Mouse (Mus musculus) embryonic facial prominence, embryonic 14.5 days (tissue): Measurements from ENCODE around the gene Tnr. TPM values are rescaled to one million over a fixed set of nuclear protein-coding genes. Genes with fewer than 3 reads are reported as not detected.

Experiments
- ATAC-seq: fragments of 200-750 bp; cut with Nextera tagmentation; 2 replicates; pipeline ENCODE4 v1.8.0; 2017; ENCODE audit warnings: low read depth, moderate number of reproducible peaks, moderate TSS enrichment
- DNase-seq: peaks from one replicate; pipeline ENCODE4 v3.0.0-alpha.2; 2015; ENCODE audit warnings: low spot score
- H3K27ac ChIP-seq: fragments of 300-500 bp; sonication (generic); replicated peaks from 2 replicates; pipeline ENCODE4 v1.5.1; 2014; ENCODE audit warnings: low read depth, mild to moderate bottlenecking, low read length, moderate library complexity
- H3K27me3 ChIP-seq: fragments of 300-500 bp; sonication (generic); replicated peaks from 2 replicates; pipeline ENCODE4 v1.6.1; 2014; ENCODE audit warnings: low read length; ENCODE audit not compliant: control insufficient read depth, insufficient read depth
- H3K36me3 ChIP-seq: fragments of 300-500 bp; sonication (generic); 2 replicates; pipeline ENCODE4 v1.6.1; 2014; ENCODE audit warnings: low read length, mixed read lengths; ENCODE audit not compliant: control insufficient read depth, insufficient read depth
- H3K4me1 ChIP-seq: fragments of 300-500 bp; sonication (generic); 2 replicates; pipeline ENCODE4 v1.6.1; 2014; ENCODE audit warnings: antibody characterized with exemption, low read length; ENCODE audit not compliant: control insufficient read depth, insufficient read depth
- H3K4me2 ChIP-seq: fragments of 300-500 bp; sonication (generic); 2 replicates; pipeline ENCODE4 v1.6.1; 2014; ENCODE audit warnings: low read depth, mild to moderate bottlenecking, low read length, moderate library complexity, mixed read lengths
- H3K4me3 ChIP-seq: fragments of 300-500 bp; sonication (generic); 2 replicates; pipeline ENCODE4 v1.5.1; 2014; ENCODE audit warnings: low read depth, mild to moderate bottlenecking, low read length
- H3K9ac ChIP-seq: fragments of 300-500 bp; sonication (generic); 2 replicates; pipeline ENCODE4 v1.6.1; 2014; ENCODE audit warnings: low read depth, mild to moderate bottlenecking, low read length, moderate library complexity, mixed read lengths
- H3K9me3 ChIP-seq: fragments of 300-500 bp; sonication (generic); 2 replicates; pipeline ENCODE4 v1.6.1; 2016; ENCODE audit warnings: low read length; ENCODE audit not compliant: control insufficient read depth
- WGBS: fragments of 180-500 bp; shearing (Covaris S2); extraction: QIAGEN DNeasy Blood & Tissue Kit; methylation state at CpG from one replicate; pipeline ENCODE4 v1.1.7; 2014; 5-methylcytosine and 5-hydroxymethylcytosine counted together
- polyA plus RNA-seq: library from polyadenylated mRNA; unstranded; fragments of >200 nt; fragmentation: Nextera tagmentation; extraction: Ambion mirVana; gene quantifications from 2 replicates; pipeline ENCODE4 v1.2.1, GENCODE M21; 2014

Tnr gene
- polyA plus RNA-seq, 1 experiment from 2014 or later = 0.11 TPM

GRCm38 (mm10) chr1:159570831-159571230 lies 47.3 kb downstream of the Tnr start:
- H3K36me3 ChIP-seq = no peaks in the 10 kb centered on the region
- H3K27me3 ChIP-seq = no peaks in the 10 kb centered on the region
- no peaks in the 10 kb centered on the region for H3K9me3 ChIP-seq
- no peaks in the 10 kb centered on the region for H3K4me1 ChIP-seq
- DNase-seq (no peak), ATAC-seq (no peak)
- no peak overlapping the region for H3K27ac ChIP-seq
- no peak overlapping the region for H3K4me3 ChIP-seq
- H3K4me2 ChIP-seq = no peak overlapping the region
- WGBS = 71% methylated on average over 2 of the region's 2 CpGs
- no peak overlapping the region for H3K9ac ChIP-seq

- WGBS = 82% methylated on average over 3 of the region's 3 CpGs
Observed at GRCm38 (mm10) chr1:159571951-159572350, 48.4 kb downstream of the Tnr start.

GRCm38 (mm10) chr1:159573116-159573515 lies 49.5 kb downstream of the Tnr start:
- H3K4me1 ChIP-seq = no peaks in the 10 kb centered on the region
- H3K27me3 ChIP-seq = no peaks in the 10 kb centered on the region
- H3K36me3 ChIP-seq = no peaks in the 10 kb centered on the region
- H3K4me3 ChIP-seq = no peak overlapping the region
- DNase-seq (no peak), ATAC-seq (no peak)
- H3K9me3 ChIP-seq = no peaks in the 10 kb centered on the region
- 80% methylated on average over 2 of the region's 2 CpGs for WGBS
- H3K4me2 ChIP-seq = no peak overlapping the region
- no peak overlapping the region for H3K9ac ChIP-seq
- no peak overlapping the region for H3K27ac ChIP-seq

More at GRCm38 (mm10) chr1:159571951-159572350, 48.4 kb downstream of the Tnr start:
- Histone ChIP-seq H3K9me3 (no peaks in the 10 kb centered on the region), H3K27ac (no peak overlapping the region), H3K4me2 (no peak overlapping the region), H3K4me1 (no peaks in the 10 kb centered on the region), H3K27me3 (no peaks in the 10 kb centered on the region), H3K36me3 (no peaks in the 10 kb centered on the region), H3K4me3 (no peak overlapping the region), H3K9ac (no peak overlapping the region)
- no peak for ATAC-seq
- DNase-seq = no peak

- H3K9me3 ChIP-seq = no peaks in the 10 kb centered on the region
- H3K4me3 ChIP-seq = no peak overlapping the region
- no peaks in the 10 kb centered on the region for H3K36me3 ChIP-seq
- no peak for ATAC-seq
- H3K4me1 ChIP-seq = no peaks in the 10 kb centered on the region
- DNase-seq = no peak
- H3K27ac ChIP-seq = no peak overlapping the region
- H3K9ac ChIP-seq = no peak overlapping the region
- no peak overlapping the region for H3K4me2 ChIP-seq
- WGBS = 78% methylated on average over 5 of the region's 5 CpGs
- no peaks in the 10 kb centered on the region for H3K27me3 ChIP-seq
Observed at GRCm38 (mm10) chr1:159574661-159575060, 51.1 kb downstream of the Tnr start.

GRCm38 (mm10) chr1:159576246-159576645 lies 52.7 kb downstream of the Tnr start:
- WGBS = 66% methylated on average over 2 of the region's 2 CpGs
- Histone ChIP-seq H3K36me3 (no peaks in the 10 kb centered on the region), H3K9ac (no peak overlapping the region), H3K4me2 (no peak overlapping the region), H3K27ac (no peak overlapping the region), H3K4me3 (no peak overlapping the region), H3K9me3 (no peaks in the 10 kb centered on the region), H3K27me3 (no peaks in the 10 kb centered on the region), H3K4me1 (no peaks in the 10 kb centered on the region)
- DNase-seq = no peak
- no peak for ATAC-seq

GRCm38 (mm10) chr1:159578391-159578790 lies 54.8 kb downstream of the Tnr start:
- DNase-seq = no peak
- no peaks in the 10 kb centered on the region for H3K9me3 ChIP-seq
- no peak overlapping the region for H3K4me3 ChIP-seq
- no peak overlapping the region for H3K27ac ChIP-seq
- WGBS = 43% methylated on average over 3 of the region's 3 CpGs
- H3K4me2 ChIP-seq = no peak overlapping the region
- no peak for ATAC-seq
- H3K9ac ChIP-seq = no peak overlapping the region
- no peaks in the 10 kb centered on the region for H3K36me3 ChIP-seq
- H3K4me1 ChIP-seq = no peaks in the 10 kb centered on the region
- H3K27me3 ChIP-seq = no peaks in the 10 kb centered on the region

GRCm38 (mm10) chr1:159580335-159580921 lies 56.9 kb downstream of the Tnr start:
- Histone ChIP-seq H3K9ac (no peak overlapping the region), H3K27ac (no peak overlapping the region), H3K27me3 (no peaks in the 10 kb centered on the region), H3K36me3 (no peaks in the 10 kb centered on the region), H3K4me2 (no peak overlapping the region), H3K4me3 (no peak overlapping the region), H3K9me3 (no peaks in the 10 kb centered on the region), H3K4me1 (no peaks in the 10 kb centered on the region)
- no peak for DNase-seq
- ATAC-seq = no peak
- 66% methylated on average over 8 of the region's 8 CpGs for WGBS

GRCm38 (mm10) chr1:159583877-159584276 lies 60.3 kb downstream of the Tnr start:
- ATAC-seq = no peak
- no peaks in the 10 kb centered on the region for H3K36me3 ChIP-seq
- DNase-seq = no peak
- WGBS = 62% methylated on average over 4 of the region's 4 CpGs
- H3K4me3 ChIP-seq = no peak overlapping the region
- no peak overlapping the region for H3K4me2 ChIP-seq
- no peaks in the 10 kb centered on the region for H3K9me3 ChIP-seq
- no peaks in the 10 kb centered on the region for H3K4me1 ChIP-seq
- no peaks in the 10 kb centered on the region for H3K27me3 ChIP-seq
- H3K9ac ChIP-seq = no peak overlapping the region
- H3K27ac ChIP-seq = no peak overlapping the region

- ATAC-seq = no peak
- no peaks in the 10 kb centered on the region for H3K9me3 ChIP-seq
- no peak overlapping the region for H3K27ac ChIP-seq
- H3K27me3 ChIP-seq = no peaks in the 10 kb centered on the region
- WGBS = 77% methylated on average over 2 of the region's 2 CpGs
- no peak for DNase-seq
- H3K4me2 ChIP-seq = no peak overlapping the region
- H3K9ac ChIP-seq = no peak overlapping the region
- no peaks in the 10 kb centered on the region for H3K36me3 ChIP-seq
- H3K4me1 ChIP-seq = no peaks in the 10 kb centered on the region
- no peak overlapping the region for H3K4me3 ChIP-seq
Observed at GRCm38 (mm10) chr1:159588741-159589140, 65.2 kb downstream of the Tnr start.
